Mouse (Mus musculus): Measurements from ENCODE around the gene Slc22a17. TPM values are rescaled to one million over a fixed set of nuclear protein-coding genes. Genes with fewer than 3 reads are reported as not detected.
A peak's percentile ranks its signal among the peaks of the same experiment; 100 is the strongest.

The Slc22a17 gene
- polyA plus RNA-seq, 1 experiment from 2014 or later = 50.8 TPM

DNA sequence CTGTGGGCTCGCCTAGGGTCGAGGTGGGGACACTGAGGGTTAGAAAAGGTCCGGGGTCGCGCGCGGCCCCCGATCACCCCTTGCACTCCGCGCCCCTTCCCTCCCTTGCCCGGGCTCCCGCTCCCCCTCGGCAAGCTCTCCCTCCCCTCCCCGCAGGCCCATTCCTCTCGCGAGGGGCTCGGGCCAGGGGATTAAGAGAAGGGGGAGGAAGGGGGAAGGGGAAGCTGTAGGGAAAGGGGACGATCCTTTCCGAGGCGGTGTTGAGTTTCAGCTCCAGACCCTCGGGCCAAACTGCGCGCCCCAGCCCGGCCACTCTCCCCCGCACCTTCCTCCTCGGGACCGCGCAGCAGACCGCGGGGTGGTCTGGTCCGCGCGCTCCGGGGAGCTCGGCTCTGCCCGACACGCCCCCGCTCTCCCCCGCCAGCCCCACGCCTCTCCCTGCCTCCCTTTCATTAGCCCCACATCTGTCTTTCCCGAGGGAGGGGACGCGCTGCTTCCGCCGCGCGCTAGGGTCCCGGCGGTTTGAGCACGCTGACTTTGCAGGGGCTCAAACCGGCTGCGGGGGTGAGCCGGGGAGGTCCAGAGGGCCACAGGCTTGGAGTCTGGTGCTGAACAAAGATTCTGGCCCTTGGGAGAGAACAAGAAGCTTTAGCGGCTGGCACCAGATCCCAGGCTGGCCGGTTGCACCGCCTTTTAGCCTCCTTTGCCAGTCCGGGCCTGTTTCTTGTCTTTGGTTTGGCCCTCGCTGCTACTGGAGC lies 13.6 kb upstream of the Slc22a17 start:
- Histone ChIP-seq H3K4me3 (peak overlapping the region; percentile 65), H3K4me2 (peak overlapping the region; percentile 92), H3K36me3 (peaks cover under 1% of the 10 kb centered on the region; the same call in 1 of the 2 replicates), H3K27me3 (replicated peaks) (peaks cover 26% of the 10 kb centered on the region), H3K9ac (peak overlapping the region; percentile 81), H3K9me3 (replicated peaks) (peaks cover 1% of the 10 kb centered on the region; the same call in 1 of the 2 replicates), H3K4me1 (replicated peaks) (peaks cover 45% of the 10 kb centered on the region), H3K27ac (ENCODE audit: poor library complexity, severe bottlenecking) (peak overlapping the region; percentile 85)
- WGBS = 1% methylated on average over 46 of the region's 58 CpGs
- peak; percentile 54 for ATAC-seq (ENCODE audit: insufficient number of reproducible peaks, low FRiP score)

DNA sequence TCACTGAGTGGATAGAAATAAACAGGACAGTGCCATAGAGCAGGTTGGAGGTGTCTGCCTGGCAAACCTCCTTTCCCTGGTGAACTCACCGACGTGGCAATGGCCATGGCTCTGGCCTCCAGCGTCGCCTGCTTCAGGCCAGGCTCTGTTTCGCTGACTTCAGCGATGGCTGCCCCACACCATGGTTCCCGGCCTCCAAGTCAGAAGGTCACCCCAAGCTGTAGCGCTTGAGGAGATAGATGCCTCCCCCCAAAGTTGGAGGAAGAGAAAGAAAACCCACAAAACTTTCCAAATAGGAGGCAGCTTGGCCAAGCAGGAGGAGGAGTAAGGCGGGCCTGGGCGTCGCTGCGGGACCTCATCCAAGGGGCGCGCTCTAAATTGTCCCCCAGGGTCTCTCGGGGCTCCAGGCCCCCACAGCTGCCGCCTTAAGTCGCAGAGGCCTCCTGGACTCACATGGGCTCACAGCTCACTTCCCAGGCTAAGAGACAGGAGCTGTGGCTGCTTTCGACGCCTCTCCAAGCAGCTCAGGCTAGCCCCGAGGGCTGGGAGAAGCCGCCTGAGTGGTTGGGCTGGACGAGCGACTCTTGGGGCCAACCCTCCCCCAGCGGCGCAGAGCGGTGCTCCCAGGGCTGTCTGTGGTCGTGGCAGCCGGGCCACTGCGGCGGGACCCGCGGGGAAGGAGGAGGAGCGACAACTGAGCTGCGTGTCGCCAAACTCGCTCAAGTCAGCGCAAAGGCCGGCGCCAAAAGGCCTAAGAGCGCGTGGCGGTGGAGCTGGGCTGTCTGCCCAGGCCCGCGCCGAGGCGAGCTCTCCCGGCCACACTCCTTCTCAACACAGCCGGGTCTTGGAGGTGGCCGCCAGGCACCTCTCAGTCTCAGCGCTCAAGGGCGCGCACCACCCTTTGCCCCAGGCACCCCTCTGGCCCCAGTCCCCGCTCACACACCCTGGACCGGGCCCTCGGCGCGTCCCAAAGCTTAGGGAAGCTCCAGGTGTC lies 12.7 kb upstream of the Slc22a17 start, which contains the start of gene Efs:
TSS of gene Efs (minus strand) at position 778 of the 994 bp plus-strand sequence.
- Histone ChIP-seq H3K9ac (peak within 1 kb of the TSS; percentile 81), H3K4me3 (peak within 1 kb of the TSS; percentile 65), H3K36me3 (peaks cover 10% of the 10 kb centered on the region), H3K27me3 (replicated peaks) (peaks cover 26% of the 10 kb centered on the region), H3K9me3 (replicated peaks) (peaks cover 10% of the 10 kb centered on the region), H3K4me1 (replicated peaks) (peaks cover 45% of the 10 kb centered on the region), H3K4me2 (peak within 1 kb of the TSS; percentile 92), H3K27ac (ENCODE audit: poor library complexity, severe bottlenecking) (peak within 1 kb of the TSS; percentile 85)
- peak; percentile 57 for ATAC-seq (ENCODE audit: insufficient number of reproducible peaks, low FRiP score)
- WGBS = 4% methylated on average over 50 of the region's 57 CpGs

DNA sequence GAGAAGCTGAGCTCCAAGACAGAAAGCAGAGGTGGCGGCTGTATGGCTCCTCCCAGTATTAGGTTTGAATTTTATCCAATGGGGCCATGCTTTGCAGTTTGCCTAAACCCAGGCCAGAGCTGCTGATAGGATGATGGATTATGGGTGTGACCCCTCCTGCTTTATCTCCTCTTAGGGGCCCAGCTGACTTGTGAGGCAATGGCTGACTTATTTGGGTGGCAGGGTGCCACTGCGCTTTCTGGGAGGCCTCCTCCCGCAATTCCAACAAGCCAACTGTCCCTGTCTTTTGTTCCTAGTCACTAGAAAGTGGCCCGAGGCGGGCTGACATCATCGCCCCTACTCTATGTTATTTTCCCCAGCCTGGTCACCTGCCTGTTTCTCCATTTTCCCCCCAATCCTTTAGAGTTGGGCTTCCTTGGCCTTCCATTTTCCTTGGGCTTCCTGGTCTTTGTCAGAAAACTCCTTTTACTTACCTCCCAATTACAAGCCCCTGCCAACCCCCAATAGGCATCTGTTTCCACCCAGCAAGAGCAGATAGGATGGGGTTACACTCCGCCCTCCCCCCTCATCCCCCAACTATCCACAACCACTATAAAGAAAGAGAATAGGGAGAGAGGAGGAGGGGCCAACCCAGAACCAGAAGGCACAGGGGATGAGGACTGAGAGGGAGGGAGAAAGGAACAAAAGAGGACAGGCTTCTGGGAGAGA lies 11.9 kb upstream of the Slc22a17 start:
- Histone ChIP-seq H3K27ac (ENCODE audit: poor library complexity, severe bottlenecking) (peak overlapping the region; percentile 85), H3K27me3 (replicated peaks) (peaks cover 26% of the 10 kb centered on the region), H3K4me3 (peak overlapping the region; percentile 65), H3K4me2 (peak overlapping the region; percentile 92), H3K9ac (peak overlapping the region; percentile 81), H3K4me1 (replicated peaks) (peaks cover 42% of the 10 kb centered on the region), H3K9me3 (replicated peaks) (peaks cover 11% of the 10 kb centered on the region), H3K36me3 (peaks cover 18% of the 10 kb centered on the region)
- WGBS = 23% methylated on average over 7 of the region's 7 CpGs
- peak; percentile 71 for ATAC-seq (ENCODE audit: insufficient number of reproducible peaks, low FRiP score)

DNA sequence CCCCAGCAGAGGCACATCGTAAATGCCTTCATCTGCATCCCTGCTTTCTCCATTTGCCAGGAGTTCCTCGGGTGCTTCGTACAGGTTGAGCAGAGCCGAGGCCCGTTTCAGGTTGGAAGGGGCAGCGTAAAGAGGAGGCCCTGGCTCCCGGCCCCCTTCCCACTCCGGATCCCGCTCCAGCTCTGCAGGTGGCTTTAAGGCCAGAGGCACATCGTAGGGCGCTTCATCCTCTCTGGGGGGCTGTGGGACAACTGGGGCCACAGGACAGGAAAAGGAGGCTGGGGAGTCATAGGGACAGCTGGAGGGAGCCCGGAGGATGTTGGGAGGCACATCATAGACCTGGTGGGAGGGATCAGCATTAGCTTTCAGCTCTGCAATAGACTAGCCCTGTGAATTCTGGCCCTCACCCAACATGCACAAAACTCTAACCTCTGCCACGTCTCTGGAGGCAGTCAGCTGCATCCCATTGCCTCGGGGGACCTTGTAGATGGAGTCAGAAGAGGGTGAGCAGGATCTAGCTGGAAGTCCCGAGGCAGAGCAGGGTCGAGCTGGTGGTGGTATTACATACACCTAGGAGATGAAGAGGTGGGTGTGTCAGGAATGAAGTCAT lies 7.2 kb upstream of the Slc22a17 start:
- Histone ChIP-seq H3K9me3 (replicated peaks) (peaks cover 11% of the 10 kb centered on the region), H3K9ac (no peak overlapping the region), H3K4me1 (replicated peaks) (peaks cover 19% of the 10 kb centered on the region), H3K4me3 (no peak overlapping the region), H3K27me3 (replicated peaks) (no peaks in the 10 kb centered on the region), H3K27ac (ENCODE audit: poor library complexity, severe bottlenecking) (no peak overlapping the region), H3K4me2 (no peak overlapping the region), H3K36me3 (peaks cover 47% of the 10 kb centered on the region)
- no peak for ATAC-seq (ENCODE audit: insufficient number of reproducible peaks, low FRiP score)
- 92% methylated on average over 16 of the region's 16 CpGs for WGBS

DNA sequence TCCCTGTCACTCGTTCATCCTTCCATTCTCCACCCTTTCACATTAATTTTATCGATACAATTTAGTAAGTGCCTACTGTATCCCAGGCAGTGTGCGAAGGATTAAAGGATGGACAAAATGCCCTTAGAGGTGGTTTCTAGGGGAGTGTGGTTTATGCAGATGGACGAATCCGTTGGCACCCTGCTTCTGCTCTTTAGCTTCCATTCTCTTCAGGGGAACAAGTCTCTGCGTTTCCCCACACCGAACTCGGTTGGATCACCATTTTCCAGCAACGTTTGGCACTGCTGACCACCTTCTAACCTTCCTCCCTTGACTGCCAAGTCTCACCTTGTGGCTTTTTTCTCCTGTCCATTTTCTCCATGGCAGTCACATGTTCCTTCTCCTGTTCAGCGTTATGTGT lies 411 bp upstream of the Slc22a17 start:
- H3K4me3 ChIP-seq = peak overlapping the region; percentile 92
- peaks cover 33% of the 10 kb centered on the region for H3K4me1 ChIP-seq (replicated peaks)
- peaks cover 8% of the 10 kb centered on the region; the same call in 1 of the 2 replicates for H3K27me3 ChIP-seq (replicated peaks)
- H3K36me3 ChIP-seq = peaks cover 25% of the 10 kb centered on the region
- no peak for ATAC-seq (ENCODE audit: insufficient number of reproducible peaks, low FRiP score)
- H3K4me2 ChIP-seq = peak overlapping the region; percentile 99
- H3K27ac ChIP-seq (ENCODE audit: poor library complexity, severe bottlenecking) = no peak overlapping the region
- 16% methylated on average over 10 of the region's 10 CpGs for WGBS
- H3K9me3 ChIP-seq (replicated peaks) = no peaks in the 10 kb centered on the region
- H3K9ac ChIP-seq = peak overlapping the region; percentile 93

DNA sequence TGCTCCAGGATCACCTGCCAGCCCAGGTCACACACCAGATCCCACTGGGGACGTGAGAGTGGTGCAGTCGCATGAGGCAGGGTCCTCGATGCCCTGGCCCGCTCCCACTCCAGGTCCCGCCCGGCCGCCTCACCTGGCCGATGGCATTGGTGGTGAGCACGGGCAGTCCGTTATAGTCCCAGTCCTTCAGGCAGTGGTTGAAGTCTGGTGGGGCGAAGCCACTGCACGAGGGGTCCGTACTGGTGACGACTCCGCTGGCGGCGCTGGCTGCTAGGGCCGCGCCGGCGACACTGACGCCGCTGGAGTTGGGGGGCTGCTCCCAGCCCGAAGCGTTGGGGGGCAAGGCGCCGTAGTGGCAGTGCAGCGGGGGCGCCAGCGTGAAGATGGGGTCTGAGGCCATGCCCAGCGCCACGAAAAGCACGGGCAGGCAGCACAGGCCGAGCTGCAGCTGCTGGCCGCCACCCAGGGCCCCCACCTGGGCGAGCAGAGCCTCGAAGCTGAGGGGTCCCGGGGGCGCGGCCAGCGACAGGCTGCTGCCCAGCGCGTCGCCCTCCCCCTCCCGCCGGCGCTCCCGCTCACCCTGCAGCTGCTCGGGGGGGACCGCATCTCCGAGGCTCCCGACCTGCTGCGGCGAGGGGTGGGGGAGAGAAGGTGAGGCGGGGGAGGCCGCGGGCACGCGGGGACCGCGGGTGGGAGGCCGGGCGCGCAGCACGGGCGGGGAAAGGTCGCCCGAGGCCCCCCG lies 652 bp downstream of the Slc22a17 start:
- peaks cover 33% of the 10 kb centered on the region for H3K4me1 ChIP-seq (replicated peaks)
- H3K9ac ChIP-seq = peak overlapping the region; percentile 93
- H3K27ac ChIP-seq (ENCODE audit: poor library complexity, severe bottlenecking) = peak overlapping the region; percentile 74
- H3K4me3 ChIP-seq = peak overlapping the region; percentile 92
- H3K36me3 ChIP-seq = peaks cover 31% of the 10 kb centered on the region
- H3K4me2 ChIP-seq = peak overlapping the region; percentile 99
- no peaks in the 10 kb centered on the region for H3K9me3 ChIP-seq (replicated peaks)
- peak; percentile 53 for ATAC-seq (ENCODE audit: insufficient number of reproducible peaks, low FRiP score)
- peaks cover 9% of the 10 kb centered on the region; the same call in 1 of the 2 replicates for H3K27me3 ChIP-seq (replicated peaks)
- WGBS = 3% methylated on average over 59 of the region's 69 CpGs

DNA sequence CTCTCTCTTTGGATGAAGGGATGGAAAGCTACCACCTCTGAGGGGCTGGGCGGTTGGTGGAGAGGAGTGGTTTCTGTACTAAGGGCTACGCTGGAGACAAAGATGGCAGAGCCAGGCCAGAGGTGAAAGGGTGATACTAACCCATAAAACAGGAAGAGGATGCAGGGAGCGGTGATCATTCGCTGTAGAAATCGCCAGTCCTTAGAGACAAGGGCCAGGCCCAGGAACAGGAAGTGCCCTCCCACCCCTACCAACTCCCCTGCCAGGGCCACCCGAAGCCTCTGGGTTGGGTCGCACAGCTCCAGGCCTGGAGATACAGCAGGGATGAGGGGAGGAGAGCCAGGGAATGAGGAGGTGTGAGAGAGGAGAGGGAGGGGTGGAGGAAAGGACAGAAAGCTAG lies 4.2 kb downstream of the Slc22a17 start:
- Histone ChIP-seq H3K36me3 (peaks cover 43% of the 10 kb centered on the region), H3K27me3 (replicated peaks) (0 out of 2 replicates have a peak, but pooled peaks cover 14% of the 10 kb centered on the region), H3K4me1 (replicated peaks) (peaks cover 40% of the 10 kb centered on the region), H3K9me3 (replicated peaks) (no peaks in the 10 kb centered on the region), H3K4me2 (no peak overlapping the region), H3K4me3 (no peak overlapping the region), H3K27ac (ENCODE audit: poor library complexity, severe bottlenecking) (no peak overlapping the region), H3K9ac (no peak overlapping the region)
- WGBS = 66% methylated on average over 7 of the region's 7 CpGs
- no peak for ATAC-seq (ENCODE audit: insufficient number of reproducible peaks, low FRiP score)

DNA sequence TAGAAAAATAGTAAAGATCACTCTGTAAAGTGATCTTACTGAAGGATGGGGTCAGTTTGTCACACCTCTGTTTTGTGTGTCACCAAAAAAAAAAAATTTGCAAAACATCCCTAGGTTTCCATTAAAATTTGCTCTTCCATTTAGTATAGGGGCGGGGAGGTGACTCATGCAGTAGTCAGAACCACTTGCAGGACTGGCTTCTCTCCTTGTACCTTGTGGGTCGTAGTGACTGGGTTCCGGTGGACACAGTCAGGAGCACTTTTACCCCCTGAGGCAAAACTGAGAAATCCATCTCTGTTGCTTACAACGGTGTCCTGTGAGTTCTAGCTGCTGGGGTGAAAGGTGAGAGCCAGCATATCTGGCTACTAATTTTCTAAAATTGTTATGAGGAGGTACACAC lies 9.3 kb downstream of the Slc22a17 start:
- H3K27ac ChIP-seq (ENCODE audit: poor library complexity, severe bottlenecking) = no peak overlapping the region
- 88% methylated on average over 4 of the region's 4 CpGs for WGBS
- no peak overlapping the region for H3K4me3 ChIP-seq
- ATAC-seq (ENCODE audit: insufficient number of reproducible peaks, low FRiP score) = no peak
- H3K9me3 ChIP-seq (replicated peaks) = no peaks in the 10 kb centered on the region
- no peak overlapping the region for H3K4me2 ChIP-seq
- H3K27me3 ChIP-seq (replicated peaks) = 0 out of 2 replicates have a peak, but pooled peaks cover 6% of the 10 kb centered on the region
- H3K9ac ChIP-seq = no peak overlapping the region
- H3K4me1 ChIP-seq (replicated peaks) = peaks cover 10% of the 10 kb centered on the region; the same call in 1 of the 2 replicates
- peaks cover 42% of the 10 kb centered on the region for H3K36me3 ChIP-seq

DNA sequence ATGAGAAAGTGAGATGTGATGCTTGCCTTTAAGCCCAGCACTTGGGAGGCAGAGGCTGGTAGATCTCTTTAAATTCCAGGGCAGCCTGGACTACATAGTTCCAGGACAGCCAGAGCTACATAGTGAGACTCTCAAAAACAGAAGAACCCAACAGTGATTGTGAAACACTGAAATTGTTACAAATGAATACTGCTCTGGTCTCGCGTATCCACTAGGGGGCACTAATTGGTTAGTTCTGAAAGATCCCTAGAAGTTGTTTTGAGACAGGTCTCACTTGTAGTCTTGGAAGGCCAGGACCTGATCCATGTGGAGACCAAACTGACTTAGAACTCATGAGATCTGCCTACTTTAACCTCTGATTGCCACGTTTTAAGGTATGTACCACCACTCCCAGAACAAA lies 12.5 kb downstream of the Slc22a17 start:
- 0% methylated on average over 3 of the region's 3 CpGs for WGBS

More for the DNA sequence above, 12.5 kb downstream of the Slc22a17 start:
- Histone ChIP-seq H3K4me1 (replicated peaks) (peaks cover 26% of the 10 kb centered on the region), H3K4me3 (no peak overlapping the region), H3K36me3 (peaks cover 43% of the 10 kb centered on the region), H3K4me2 (no peak overlapping the region), H3K9ac (no peak overlapping the region), H3K9me3 (replicated peaks) (no peaks in the 10 kb centered on the region), H3K27me3 (replicated peaks) (no peaks in the 10 kb centered on the region), H3K27ac (ENCODE audit: poor library complexity, severe bottlenecking) (no peak overlapping the region)
- ATAC-seq (ENCODE audit: insufficient number of reproducible peaks, low FRiP score) = no peak; the same call in 1 of the 2 replicates

Data from heart, embryonic 12.5 days (tissue).